Mouse (Mus musculus): ENCODE measurements at regions not wholly inside any gene's neighbourhood (a gene's known extent, or its start where the extent isn't known, plus 50 kb on each side); places are given as distances from the start of the nearest gene placed in this dataset.

GRCm38 (mm10) chr3:56397851-56398496, 214.5 kb upstream of the Nbea start:
- no peak for TF ChIP-seq CTCF (IDR thresholded peaks at IDR 0.05; ENCODE audit: low read depth)
- no peak for TF ChIP-seq EP300 (IDR thresholded peaks at IDR 0.05; ENCODE audit: low read depth)

All from liver, postnatal 0 days (tissue).